Mouse (Mus musculus): ENCODE measurements around the gene Iqgap2.

GRCm38 (mm10) chr13:95831760-95832159 lies 60.0 kb downstream of the Iqgap2 start:
- TF ChIP-seq CTCF (IDR thresholded peaks at IDR 0.05; ENCODE audit: borderline replicate concordance, extremely low read depth, insufficient read depth, insufficient read length) (no peak), POLR2A (IDR thresholded peaks at IDR 0.05; ENCODE audit: borderline replicate concordance, extremely low read depth, insufficient read depth, insufficient read length, poor library complexity, severe bottlenecking) (no peak)

All from brain, embryonic 14.5 days (tissue).